Mouse (Mus musculus) midbrain, embryonic 11.5 days (tissue): ENCODE measurements at regions not wholly inside any gene's neighbourhood (a gene's known extent, or its start where the extent isn't known, plus 50 kb on each side); places are given as distances from the start of the nearest gene placed in this dataset.

Experiments used
- ATAC-seq: fragments of 200-750 bp; cut with Nextera tagmentation; 2 replicates; pipeline ENCODE4 v1.8.0; 2017; ENCODE audit warnings: moderate TSS enrichment, moderate library complexity; ENCODE audit not compliant: low FRiP score
- DNase-seq: peaks from one replicate; pipeline ENCODE4 v3.0.0; 2015; ENCODE audit warnings: low spot score; ENCODE audit errors: missing footprints
- H3K27ac ChIP-seq: fragments of 300-500 bp; sonication (generic); 2 replicates; pipeline ENCODE4 v1.5.1; 2014; ENCODE audit warnings: low read depth, low read length
- H3K27me3 ChIP-seq: fragments of 300-500 bp; sonication (generic); 2 replicates; pipeline ENCODE4 v1.6.1; 2014; ENCODE audit warnings: mild to moderate bottlenecking, low read length, moderate library complexity, mixed read lengths; ENCODE audit not compliant: control insufficient read depth, insufficient read depth
- H3K36me3 ChIP-seq: fragments of 300-500 bp; sonication (generic); 2 replicates; pipeline ENCODE4 v1.6.1; 2014; ENCODE audit warnings: mild to moderate bottlenecking, low read length, moderate library complexity, mixed read lengths; ENCODE audit not compliant: control insufficient read depth, insufficient read depth
- H3K4me1 ChIP-seq: fragments of 300-500 bp; sonication (generic); 2 replicates; pipeline ENCODE4 v1.6.1; 2014; ENCODE audit warnings: low read length; ENCODE audit not compliant: control insufficient read depth, insufficient read depth
- H3K4me2 ChIP-seq: fragments of 300-500 bp; sonication (generic); 2 replicates; pipeline ENCODE4 v1.6.1; 2014; ENCODE audit warnings: mild to moderate bottlenecking, moderate library complexity
- H3K4me3 ChIP-seq: fragments of 300-500 bp; sonication (generic); 2 replicates; pipeline ENCODE4 v1.5.1; 2014; ENCODE audit warnings: low read depth, low read length
- H3K9ac ChIP-seq: fragments of 300-500 bp; sonication (generic); 2 replicates; pipeline ENCODE4 v1.6.1; 2014; ENCODE audit warnings: low read length
- H3K9me3 ChIP-seq: fragments of 300-500 bp; sonication (generic); 2 replicates; pipeline ENCODE4 v1.6.1; 2016; ENCODE audit warnings: low read length; ENCODE audit not compliant: control insufficient read depth
- WGBS: fragments of 180-500 bp; shearing (Covaris S2); extraction: QIAGEN DNeasy Blood & Tissue Kit; methylation state at CpG from one replicate; pipeline ENCODE4 v1.1.7; 2014; 5-methylcytosine and 5-hydroxymethylcytosine counted together

- peaks cover 46% of the 10 kb centered on the region for H3K27me3 ChIP-seq
- no peaks in the 10 kb centered on the region for H3K36me3 ChIP-seq
- no peak overlapping the region for H3K4me2 ChIP-seq
- ATAC-seq (no peak), DNase-seq (no peak)
- no peak overlapping the region for H3K27ac ChIP-seq
- no peaks in the 10 kb centered on the region for H3K9me3 ChIP-seq
- 91% methylated on average over 4 of the region's 4 CpGs for WGBS
- no peaks in the 10 kb centered on the region for H3K4me1 ChIP-seq
- no peak overlapping the region for H3K9ac ChIP-seq
- no peak overlapping the region for H3K4me3 ChIP-seq
These were observed 127.9 kb downstream of the Opa1 start for GRCm38 (mm10) chr16:29706996-29707395.

- no peak for DNase-seq
- 91% methylated on average over 11 of the region's 11 CpGs for WGBS
These were observed 128.5 kb downstream of the Opa1 start for GRCm38 (mm10) chr16:29707656-29708055.

DNA sequence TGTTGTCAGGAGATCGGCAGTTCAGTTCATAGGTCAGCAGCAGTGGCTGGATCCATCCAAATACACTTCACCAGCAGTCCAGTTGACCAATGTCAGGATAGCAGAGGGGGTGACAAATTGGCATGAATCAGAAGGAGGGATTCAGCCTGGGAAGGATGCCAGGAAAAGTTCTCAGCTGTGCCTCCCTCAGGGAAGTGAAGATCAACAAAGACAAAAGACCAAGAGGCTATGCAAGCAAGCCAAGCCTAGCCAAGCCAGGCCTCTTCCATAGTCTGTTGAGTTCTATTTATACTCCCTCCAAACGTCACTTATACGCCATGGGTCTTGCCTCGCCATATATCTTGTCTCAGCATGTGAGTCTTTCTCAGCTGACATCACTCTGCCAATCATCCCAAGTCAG is 129.9 kb downstream of the Opa1 start:
- Histone ChIP-seq H3K27ac (no peak overlapping the region), H3K9me3 (no peaks in the 10 kb centered on the region), H3K4me3 (no peak overlapping the region), H3K27me3 (peaks cover 61% of the 10 kb centered on the region), H3K36me3 (no peaks in the 10 kb centered on the region), H3K9ac (no peak overlapping the region), H3K4me1 (no peaks in the 10 kb centered on the region), H3K4me2 (no peak overlapping the region)
- DNase-seq, result no peak
- WGBS, result 95% methylated on average over 4 of the region's 4 CpGs
- ATAC-seq, result no peak

More at GRCm38 (mm10) chr16:29707656-29708055, 128.5 kb downstream of the Opa1 start:
- H3K27me3 ChIP-seq, result peaks cover 52% of the 10 kb centered on the region
- no peak overlapping the region for H3K27ac ChIP-seq
- no peaks in the 10 kb centered on the region for H3K9me3 ChIP-seq
- no peak overlapping the region for H3K4me3 ChIP-seq
- no peak overlapping the region for H3K4me2 ChIP-seq
- no peaks in the 10 kb centered on the region for H3K36me3 ChIP-seq
- H3K4me1 ChIP-seq, result no peaks in the 10 kb centered on the region
- H3K9ac ChIP-seq, result no peak overlapping the region
- ATAC-seq, result no peak

GRCm38 (mm10) chr16:29711386-29711785 is 132.3 kb downstream of the Opa1 start:
- Histone ChIP-seq H3K4me2 (no peak overlapping the region), H3K27me3 (peaks cover 68% of the 10 kb centered on the region), H3K4me1 (no peaks in the 10 kb centered on the region), H3K9me3 (no peaks in the 10 kb centered on the region), H3K36me3 (no peaks in the 10 kb centered on the region), H3K27ac (no peak overlapping the region), H3K9ac (no peak overlapping the region), H3K4me3 (no peak overlapping the region)
- no peak for ATAC-seq
- DNase-seq, result peak; percentile 79

DNA sequence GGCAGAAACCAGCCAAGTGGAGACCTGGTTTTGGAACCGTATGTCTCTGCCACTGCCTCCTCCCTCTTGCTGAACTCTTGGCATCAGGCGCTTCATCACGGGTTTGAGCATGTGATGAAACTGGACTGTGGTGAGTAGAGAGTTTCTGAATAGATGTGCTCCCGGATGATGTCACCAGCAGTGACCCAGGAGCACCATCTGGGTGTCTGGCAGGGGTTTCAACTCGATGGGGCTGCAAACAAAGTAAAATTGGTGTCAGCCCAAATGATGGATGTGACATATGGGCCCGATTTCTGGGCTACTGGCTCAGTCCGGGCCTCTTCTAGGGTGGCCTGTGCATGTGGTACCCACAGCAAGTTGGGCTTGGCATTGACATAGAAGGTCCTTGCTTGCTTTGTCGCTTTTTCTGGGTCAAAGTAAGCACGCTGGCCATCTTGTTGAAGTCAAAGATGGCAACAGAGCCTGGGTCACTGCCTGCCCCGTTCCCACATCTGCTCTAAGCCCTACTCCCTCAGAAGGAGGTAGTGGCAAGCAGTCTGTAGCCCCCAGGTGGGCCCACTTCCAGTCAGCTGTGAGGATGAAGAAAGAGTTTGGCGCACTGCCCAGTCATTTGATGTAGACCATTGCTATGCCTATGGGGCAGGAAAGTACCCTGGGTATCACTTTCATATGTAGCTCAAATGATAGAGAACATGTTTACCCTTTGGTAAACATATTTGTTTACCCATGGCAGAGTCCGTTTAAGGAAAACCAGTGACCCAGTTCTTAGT is 133.0 kb downstream of the Opa1 start:
- Histone ChIP-seq H3K4me1 (no peaks in the 10 kb centered on the region), H3K9me3 (no peaks in the 10 kb centered on the region), H3K36me3 (no peaks in the 10 kb centered on the region), H3K4me3 (no peak overlapping the region), H3K27ac (no peak overlapping the region), H3K9ac (no peak overlapping the region), H3K27me3 (peaks cover 69% of the 10 kb centered on the region), H3K4me2 (no peak overlapping the region)
- WGBS, result 87% methylated on average over 12 of the region's 12 CpGs
- ATAC-seq (no peak), DNase-seq (peak; percentile 70)

DNA sequence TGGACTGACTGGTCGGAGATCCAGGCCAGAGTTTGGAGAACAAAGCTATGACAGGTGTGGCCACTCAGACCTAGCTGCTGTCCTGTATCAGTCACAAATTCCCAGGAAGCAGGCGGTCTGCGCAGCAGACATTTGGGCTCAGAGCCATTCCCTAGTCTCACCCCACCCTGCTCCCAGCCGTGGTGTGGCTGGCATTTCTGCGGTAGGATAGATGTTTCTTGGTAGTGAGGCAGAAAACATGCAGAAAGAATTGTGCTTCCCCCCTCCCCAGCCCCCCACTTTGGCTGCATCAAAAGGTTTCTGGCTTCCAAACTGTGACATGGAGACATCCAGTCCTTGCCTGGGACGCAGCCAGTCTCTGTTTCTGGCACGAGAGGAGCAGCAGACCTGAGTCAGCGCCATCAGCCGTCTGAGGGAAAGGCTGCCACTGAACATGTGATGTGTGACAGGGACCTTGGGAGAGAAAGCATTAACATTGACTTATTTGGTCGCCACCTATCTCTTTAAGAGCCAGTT is 135.5 kb downstream of the Opa1 start:
- Histone ChIP-seq H3K27ac (no peak overlapping the region), H3K36me3 (no peaks in the 10 kb centered on the region), H3K9me3 (no peaks in the 10 kb centered on the region), H3K27me3 (peaks cover 82% of the 10 kb centered on the region), H3K9ac (no peak overlapping the region), H3K4me3 (no peak overlapping the region), H3K4me1 (peaks cover 6% of the 10 kb centered on the region), H3K4me2 (no peak overlapping the region)
- DNase-seq (no peak), ATAC-seq (no peak)
- 79% methylated on average over 10 of the region's 10 CpGs for WGBS

- WGBS, result 61% methylated on average over 10 of the region's 10 CpGs
- ATAC-seq (no peak), DNase-seq (no peak)
- H3K4me3 ChIP-seq, result no peak overlapping the region
- no peaks in the 10 kb centered on the region for H3K36me3 ChIP-seq
- H3K9me3 ChIP-seq, result no peaks in the 10 kb centered on the region
- no peak overlapping the region for H3K4me2 ChIP-seq
- H3K27ac ChIP-seq, result no peak overlapping the region
- peaks cover 83% of the 10 kb centered on the region for H3K27me3 ChIP-seq
- H3K4me1 ChIP-seq, result peaks cover 15% of the 10 kb centered on the region
- no peak overlapping the region for H3K9ac ChIP-seq
These were observed 139.8 kb downstream of the Opa1 start for GRCm38 (mm10) chr16:29718965-29719364.

DNA sequence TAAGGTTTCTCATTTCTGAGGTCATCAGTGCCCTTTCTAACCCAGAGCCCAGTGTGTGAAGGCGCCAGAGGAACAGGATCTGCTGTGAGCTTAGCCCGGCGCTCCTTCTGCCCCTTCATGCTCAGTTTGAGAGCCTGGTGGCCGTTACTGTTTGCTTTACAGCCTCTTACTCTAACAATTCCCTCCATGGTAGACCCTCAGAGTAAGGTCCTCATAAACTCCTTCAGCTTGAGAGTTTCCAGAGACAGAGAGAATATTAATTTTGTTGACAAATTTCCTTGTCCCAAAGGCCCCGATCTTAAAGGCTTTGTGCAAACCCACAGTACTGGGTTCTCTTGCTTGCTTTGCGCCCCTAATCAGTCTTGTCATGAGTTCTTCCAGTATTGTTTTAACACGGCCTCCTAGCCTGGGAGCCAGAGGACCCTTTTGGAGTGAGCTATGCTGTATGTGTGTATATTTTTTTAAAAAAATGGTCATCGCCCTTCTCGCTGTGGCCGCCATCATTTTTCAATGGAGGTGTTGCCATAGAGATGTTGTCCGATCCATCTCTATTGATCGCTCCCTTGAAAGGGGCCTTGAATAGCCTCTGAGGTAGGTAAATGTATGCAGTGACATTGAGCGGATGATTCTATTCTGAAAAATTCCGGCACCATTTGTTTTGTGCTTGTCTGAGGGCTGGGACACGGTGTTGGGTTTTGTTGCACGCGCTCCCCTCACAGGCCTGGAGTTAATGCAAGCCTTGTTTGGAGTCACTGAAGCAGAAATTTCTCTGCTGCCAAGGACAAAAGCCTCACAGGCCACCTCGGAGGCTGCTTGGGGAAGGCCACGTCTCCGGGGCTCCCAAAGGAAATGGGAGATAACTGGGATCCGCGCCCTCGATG is 140.7 kb downstream of the Opa1 start:
- peaks cover 82% of the 10 kb centered on the region for H3K27me3 ChIP-seq
- no peaks in the 10 kb centered on the region for H3K9me3 ChIP-seq
- H3K36me3 ChIP-seq, result no peaks in the 10 kb centered on the region
- WGBS, result 28% methylated on average over 23 of the region's 23 CpGs
- peaks cover 15% of the 10 kb centered on the region for H3K4me1 ChIP-seq
- no peak overlapping the region for H3K4me3 ChIP-seq
- ATAC-seq (peak; percentile 86), DNase-seq (peak; percentile 94)
- H3K9ac ChIP-seq, result peak overlapping the region; percentile 12
- peak overlapping the region; percentile 13; the same call in 1 of the 2 replicates for H3K4me2 ChIP-seq
- H3K27ac ChIP-seq, result peak overlapping the region; percentile 35; the same call in 1 of the 2 replicates

- 67% methylated on average over 5 of the region's 5 CpGs for WGBS
- ATAC-seq, result no peak
These were observed 146.0 kb downstream of the Opa1 start for GRCm38 (mm10) chr16:29725153-29725552.

More at GRCm38 (mm10) chr16:29725153-29725552, 146.0 kb downstream of the Opa1 start:
- Histone ChIP-seq H3K4me2 (no peak overlapping the region), H3K9ac (no peak overlapping the region), H3K27me3 (peaks cover 96% of the 10 kb centered on the region), H3K27ac (no peak overlapping the region), H3K4me1 (peaks cover 6% of the 10 kb centered on the region), H3K36me3 (no peaks in the 10 kb centered on the region), H3K4me3 (no peak overlapping the region), H3K9me3 (no peaks in the 10 kb centered on the region)
- DNase-seq, result no peak
